Mouse (Mus musculus): Measurements from ENCODE around the gene Unc5c.

Gene Unc5c

DNA sequence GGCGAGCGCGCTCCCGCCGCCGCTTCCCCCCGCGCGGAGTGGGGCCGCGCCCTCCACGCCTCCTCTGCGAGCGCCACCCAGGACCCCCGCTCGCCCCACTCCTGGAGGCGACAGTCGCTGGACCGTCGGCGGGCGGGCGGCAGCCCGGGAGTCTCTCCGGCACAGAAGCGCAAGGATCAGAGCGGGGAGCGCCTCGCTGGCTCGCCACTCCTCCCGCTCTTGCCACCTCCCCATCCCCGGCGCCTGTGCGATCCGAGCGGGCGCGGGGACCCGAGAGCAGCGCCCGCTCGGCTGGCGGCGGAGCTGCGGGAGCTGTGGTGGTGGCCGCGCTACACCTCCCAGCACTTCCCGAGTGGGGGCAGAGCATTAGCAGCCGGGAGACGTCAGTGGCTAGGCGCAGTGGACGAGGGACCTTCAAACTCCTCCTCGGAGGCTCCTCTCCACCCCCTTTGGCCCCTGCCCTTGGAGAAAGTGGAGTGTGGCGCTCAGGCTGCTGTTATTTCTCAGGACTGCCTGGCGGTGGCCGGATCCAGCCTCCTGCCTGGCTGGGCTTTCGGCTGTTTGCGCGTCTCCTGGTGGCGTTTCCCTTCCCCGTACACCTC, at the start of gene Unc5c:
Unc5c (plus strand) TSS at position 113 of the 602 bp plus-strand sequence.
- peak; percentile 12 for DNase-seq

GRCm38 (mm10) chr3:141457475-141457874, 7.5 kb upstream of the Unc5c start:
- DNase-seq: no peak

GRCm38 (mm10) chr3:141462482-141462881, 2.5 kb upstream of the Unc5c start:
- DNase-seq: no peak

DNA sequence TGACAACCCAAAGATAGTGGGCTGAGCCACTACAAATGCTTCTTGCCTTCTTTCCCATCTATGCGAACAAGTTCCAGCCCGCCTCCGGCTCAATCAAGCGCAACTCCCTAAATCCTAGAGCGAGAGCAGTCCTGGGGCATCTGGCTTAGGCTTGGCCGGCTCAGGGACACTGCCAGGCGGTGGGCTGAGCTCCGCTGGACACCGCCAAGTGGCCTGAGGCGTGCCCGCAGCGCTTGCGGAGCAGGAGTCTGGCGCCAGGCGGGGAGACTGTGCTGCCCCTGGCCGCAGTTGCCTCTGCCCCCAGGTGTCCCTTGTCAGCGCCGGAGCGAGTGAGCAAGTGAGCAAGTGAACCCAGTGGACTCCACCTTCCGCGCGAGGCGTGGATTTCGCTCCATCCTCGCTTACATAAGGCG, 319 bp upstream of the Unc5c start:
- DNase-seq: no peak

GRCm38 (mm10) chr3:141466061-141466460, 1.0 kb downstream of the Unc5c start:
- DNase-seq: no peak

DNA sequence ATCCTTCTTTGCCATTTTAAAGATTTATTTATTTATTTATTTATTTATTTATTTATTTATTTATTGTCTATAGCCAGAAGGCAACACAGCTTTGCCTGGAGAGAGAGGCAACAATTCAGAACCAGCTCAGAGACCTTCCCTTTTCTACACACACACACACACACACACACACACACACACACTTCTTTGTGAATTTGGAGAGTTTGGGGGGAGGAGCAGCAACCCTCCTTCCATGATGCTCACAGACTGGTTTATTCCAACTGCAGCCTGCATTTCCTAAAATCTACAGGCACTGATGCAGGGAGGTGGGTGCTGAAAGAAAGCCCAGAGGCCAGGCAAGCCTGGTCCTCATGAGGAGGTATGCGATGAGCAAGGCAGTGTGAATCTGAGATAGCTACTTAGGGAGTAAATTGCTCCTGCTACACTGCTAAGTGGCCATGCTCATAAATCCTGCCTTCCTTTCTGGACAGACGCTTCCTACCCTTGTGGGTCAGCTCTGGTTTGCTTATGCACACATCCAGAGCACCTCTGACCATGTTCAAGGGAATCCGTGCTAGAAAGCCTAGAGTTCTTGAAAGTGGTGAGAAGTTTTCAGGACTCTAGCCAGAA, 1.8 kb downstream of the Unc5c start:
- no peak for DNase-seq

DNA sequence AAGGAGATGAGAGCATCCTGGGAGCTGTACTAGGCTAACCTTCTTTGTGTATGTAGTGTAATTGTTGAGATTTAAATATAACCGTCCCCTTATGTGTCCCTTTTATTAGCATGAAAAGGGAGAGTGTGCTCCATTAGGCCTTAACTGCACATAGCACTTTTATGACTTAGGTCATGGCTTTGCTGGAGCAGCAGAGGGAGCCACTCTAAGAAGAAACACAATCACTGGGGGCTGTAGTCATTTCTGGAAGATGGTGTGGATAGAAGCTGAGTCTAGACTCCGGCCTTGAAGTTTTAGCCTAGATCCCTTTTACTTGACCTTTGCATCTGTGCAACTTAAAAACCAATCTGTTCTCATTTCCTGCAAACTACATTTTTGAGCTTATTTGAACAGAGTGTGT, 4.3 kb downstream of the Unc5c start:
- DNase-seq: no peak

- DNase-seq: no peak
Measured at GRCm38 (mm10) chr3:141473205-141473604, 8.2 kb downstream of the Unc5c start.

DNA sequence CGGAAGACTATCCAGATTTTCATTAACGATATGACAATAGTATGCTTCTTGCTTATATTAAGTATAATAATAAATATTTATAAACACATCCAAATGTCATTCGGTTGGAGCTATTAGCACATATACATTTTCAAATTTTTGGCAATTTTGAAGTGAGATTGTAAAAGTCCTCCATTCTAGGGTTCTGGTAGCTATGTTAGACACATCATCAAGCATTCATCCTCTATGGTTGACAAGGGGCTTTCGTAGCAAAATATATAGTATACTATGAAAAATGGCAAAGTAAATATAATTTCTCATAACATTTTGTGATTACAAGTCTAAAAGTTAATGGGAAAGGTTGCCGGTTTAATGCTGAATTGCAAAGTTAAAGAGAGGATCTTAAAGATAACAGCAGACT, 10.4 kb downstream of the Unc5c start:
- DNase-seq: no peak

- no peak for DNase-seq
Measured at GRCm38 (mm10) chr3:141475919-141476318, 10.9 kb downstream of the Unc5c start.

DNA sequence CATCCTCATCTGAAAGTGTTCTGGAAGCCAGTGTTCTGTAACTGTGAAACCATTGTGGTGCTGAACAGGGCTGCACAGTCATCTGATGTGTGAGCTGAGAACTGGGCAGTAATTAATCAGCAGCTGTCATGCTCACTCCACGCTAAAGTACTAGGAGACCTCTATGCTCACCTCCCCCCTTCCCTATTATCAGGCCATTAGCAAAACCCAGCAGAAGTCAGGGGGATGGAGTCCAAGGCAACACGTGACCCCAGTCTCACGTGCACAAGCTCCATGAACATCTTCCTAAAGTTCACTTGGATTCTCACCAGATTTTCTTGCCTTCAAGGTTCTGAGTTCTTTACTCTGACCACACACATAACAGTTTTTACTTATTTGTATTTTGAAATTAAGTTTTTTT, 11.7 kb downstream of the Unc5c start:
- no peak for DNase-seq

DNA sequence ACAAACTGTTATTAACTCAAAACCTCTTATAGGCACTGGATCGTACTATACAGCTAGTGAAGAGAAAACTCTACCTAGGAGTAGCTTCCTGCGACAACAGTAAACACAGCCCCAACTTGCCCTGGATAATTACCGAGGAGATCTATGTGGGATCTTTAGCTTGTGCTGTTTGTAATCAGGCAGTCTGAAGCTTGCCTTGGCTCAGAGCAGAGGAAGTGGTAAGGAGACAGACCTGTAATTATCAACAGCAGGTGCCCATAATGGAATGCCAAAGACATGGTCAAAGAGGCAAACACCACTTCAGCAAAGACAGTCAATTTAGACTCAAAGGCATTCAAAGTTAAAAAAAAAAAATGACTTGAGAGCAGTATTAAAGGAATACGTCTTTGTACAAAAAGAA, 17.4 kb downstream of the Unc5c start:
- DNase-seq: no peak

DNA sequence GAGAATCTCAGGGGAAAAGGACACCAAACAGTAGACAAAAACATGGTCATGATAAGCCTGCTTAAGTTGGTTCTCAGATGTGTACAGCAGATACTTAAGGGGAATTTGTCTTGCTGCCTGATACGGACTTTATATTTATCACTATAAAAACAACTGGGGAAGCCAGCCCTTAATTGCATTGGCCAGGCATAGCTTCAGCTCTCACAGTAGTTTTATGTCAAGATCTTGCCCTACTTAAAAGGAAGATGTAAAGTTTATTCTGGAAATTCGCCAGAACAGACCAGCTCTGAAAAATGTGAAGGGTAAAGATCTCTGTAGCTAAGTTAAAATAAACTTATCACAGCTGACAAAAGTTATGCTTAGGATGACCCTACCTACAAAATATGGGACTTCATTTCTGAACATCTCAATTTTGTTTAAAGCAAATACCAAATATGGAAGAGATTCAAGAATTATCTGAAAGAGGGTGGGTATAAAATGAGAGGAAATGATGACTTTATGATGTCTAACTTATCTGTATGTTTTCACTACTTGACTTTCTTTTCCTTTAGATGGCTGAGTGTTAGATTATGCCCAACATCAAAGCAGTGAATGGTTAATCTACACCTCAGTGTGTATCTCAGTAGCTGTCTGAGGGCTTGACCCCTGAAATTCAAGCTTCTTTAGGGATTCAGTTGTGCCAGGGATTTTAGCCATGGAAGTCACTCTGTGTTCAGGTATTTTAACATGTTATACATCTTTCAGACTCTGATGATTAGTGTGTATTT, 18.8 kb downstream of the Unc5c start:
- DNase-seq: no peak

DNA sequence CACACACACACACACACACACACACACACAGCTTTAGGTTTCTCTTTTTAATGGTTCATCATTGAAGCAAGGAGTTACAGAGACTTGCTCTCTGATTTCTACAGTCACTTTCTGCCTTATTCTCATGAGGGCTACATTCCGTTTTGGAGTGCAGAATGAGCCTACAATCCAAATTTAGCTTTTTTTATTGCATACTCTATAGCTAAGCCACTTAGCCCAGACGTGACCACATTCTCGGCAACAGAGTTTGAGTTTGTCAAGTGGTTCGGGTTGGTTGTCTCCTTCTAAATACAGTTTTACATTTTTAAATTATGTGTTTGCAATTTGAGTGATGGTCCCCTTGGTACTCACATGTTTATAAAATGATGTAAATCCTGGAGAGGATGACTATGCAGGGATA, 20.2 kb downstream of the Unc5c start:
- no peak for DNase-seq

DNA sequence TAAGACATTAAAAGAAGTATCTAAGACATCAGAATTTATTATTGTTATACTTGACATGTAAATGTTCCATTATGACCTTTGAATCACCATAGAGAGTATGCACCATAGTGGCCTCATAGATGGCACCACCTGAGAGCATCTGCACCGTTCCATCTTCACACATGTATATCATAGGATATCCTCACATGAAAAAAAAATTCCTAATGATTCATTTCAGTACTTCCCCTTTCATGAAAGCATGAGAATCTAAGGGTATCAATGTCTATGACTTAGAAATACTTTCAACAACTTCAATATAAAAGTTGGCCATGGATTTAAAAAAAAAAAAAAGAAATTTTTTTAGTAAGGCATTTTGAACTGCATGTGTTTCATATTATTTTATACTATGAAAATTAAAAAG, 25.6 kb downstream of the Unc5c start:
- DNase-seq: no peak

DNA sequence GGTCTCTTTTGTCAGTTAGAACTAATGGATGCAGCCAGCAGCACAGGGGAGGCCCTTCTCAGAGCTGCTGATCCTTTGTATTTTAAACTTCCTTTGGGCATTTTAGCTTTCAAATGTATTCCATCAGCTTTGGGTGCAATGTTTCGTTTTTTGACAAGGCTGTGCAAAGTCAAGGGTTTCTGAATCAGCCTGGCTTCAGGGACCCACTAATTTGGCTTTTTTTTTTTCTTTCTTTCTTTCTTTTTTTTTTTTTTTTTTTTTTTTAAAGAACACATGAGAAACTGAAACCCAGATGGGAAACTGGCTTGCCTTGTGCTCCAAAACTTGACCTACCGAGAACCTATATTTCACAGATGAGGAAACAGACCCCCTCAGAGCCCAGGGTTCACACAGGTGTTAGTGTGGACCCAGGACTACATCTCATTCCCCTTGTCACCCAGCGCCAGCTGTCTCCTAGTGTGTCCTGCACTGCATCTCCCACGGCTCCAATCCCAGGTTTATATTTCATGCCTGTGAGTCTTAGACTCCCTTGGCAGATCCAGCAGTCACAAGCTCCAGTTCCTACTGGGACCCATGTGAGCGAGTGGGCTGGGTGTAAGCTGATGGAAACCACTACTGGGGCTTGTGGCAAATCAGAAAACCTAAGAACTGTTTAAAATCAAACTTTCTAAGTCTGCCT, 26.4 kb downstream of the Unc5c start:
- no peak for DNase-seq

DNA sequence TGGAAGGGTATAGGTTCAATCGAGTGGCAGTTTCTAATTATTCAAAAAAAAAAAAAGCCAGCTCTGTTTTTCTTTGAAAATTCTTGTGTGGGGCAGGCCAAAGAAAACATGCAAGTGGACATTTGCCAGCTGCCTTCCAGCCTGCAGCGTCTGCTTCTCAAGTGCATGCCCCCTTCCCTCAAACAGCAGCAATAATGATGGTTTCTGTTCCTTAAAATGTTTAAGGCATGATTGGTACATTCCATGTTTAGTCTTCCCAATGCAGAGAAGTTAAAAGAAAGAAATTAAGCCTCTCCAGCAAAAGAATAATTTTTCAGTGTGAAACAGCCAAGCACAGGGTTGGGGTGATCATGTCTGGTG, 26.9 kb downstream of the Unc5c start:
- no peak for DNase-seq

- no peak for DNase-seq
Measured at GRCm38 (mm10) chr3:141493000-141493399, 28.0 kb downstream of the Unc5c start.

- no peak for DNase-seq
Measured at GRCm38 (mm10) chr3:141498348-141499056, 33.5 kb downstream of the Unc5c start.

- no peak for DNase-seq
Measured at GRCm38 (mm10) chr3:141501845-141502505, 37.0 kb downstream of the Unc5c start.

- DNase-seq: no peak
Measured at GRCm38 (mm10) chr3:141503331-141503730, 38.3 kb downstream of the Unc5c start.

- DNase-seq: no peak
Measured at GRCm38 (mm10) chr3:141509772-141510171, 44.8 kb downstream of the Unc5c start.

All from thymus, postnatal 4 days (tissue).